Mouse (Mus musculus): Measurements from ENCODE around the gene Olfr1186. TPM values are rescaled to one million over a fixed set of nuclear protein-coding genes. Genes with fewer than 3 reads are reported as not detected.
"Not testable (repeated sequence)": the region's sequence is repeated elsewhere in the genome, so short reads cannot be mapped to it uniquely, and the experiment has no call there.

Olfr1186 gene
- not detected in 2 replicates for polyA plus RNA-seq (2015; fragmentation: Nextera tagmentation; extraction: Ambion mirVana)

- H3K9me3 ChIP-seq (replicated peaks; ENCODE audit: control insufficient read depth, low read length) = no peaks in the 10 kb centered on the region
- H3K27ac ChIP-seq (ENCODE audit: low read length) = no peak within 1 kb of the TSS
- H3K4me3 ChIP-seq (ENCODE audit: low read depth, low read length) = no peak within 1 kb of the TSS
- 52% methylated on average over 2 of the region's 2 CpGs for WGBS (ENCODE audit: insufficient replicate concordance)
- no peaks in the 10 kb centered on the region for H3K4me1 ChIP-seq (ENCODE audit: control insufficient read depth, low read depth, low read length)
- no peaks in the 10 kb centered on the region for H3K36me3 ChIP-seq (ENCODE audit: control insufficient read depth, insufficient read depth)
- H3K27me3 ChIP-seq (ENCODE audit: control insufficient read depth, insufficient read depth, low read depth, low read length) = no peaks in the 10 kb centered on the region
- no peak within 1 kb of the TSS for H3K4me2 ChIP-seq (ENCODE audit: low read depth, low read length)
- no peak for ATAC-seq (ENCODE audit: low read depth)
- no peak within 1 kb of the TSS for H3K9ac ChIP-seq (ENCODE audit: low read depth, low read length)
Measured at GRCm38 (mm10) chr2:88518251-88518650, at the start of gene Olfr1186. Olfr1186 (plus strand) TSS chr2:88518551.

- Histone ChIP-seq H3K27ac (ENCODE audit: low read length) (no peak within 1 kb of the TSS), H3K9ac (ENCODE audit: low read depth, low read length) (no peak within 1 kb of the TSS), H3K36me3 (ENCODE audit: control insufficient read depth, insufficient read depth) (no peaks in the 10 kb centered on the region), H3K4me2 (ENCODE audit: low read depth, low read length) (no peak within 1 kb of the TSS), H3K4me3 (ENCODE audit: low read depth, low read length) (no peak within 1 kb of the TSS), H3K4me1 (ENCODE audit: control insufficient read depth, low read depth, low read length) (no peaks in the 10 kb centered on the region), H3K27me3 (ENCODE audit: control insufficient read depth, insufficient read depth, low read depth, low read length) (no peaks in the 10 kb centered on the region), H3K9me3 (replicated peaks; ENCODE audit: control insufficient read depth, low read length) (no peaks in the 10 kb centered on the region)
- no peak for ATAC-seq (ENCODE audit: low read depth)
- 61% methylated on average over 2 of the region's 2 CpGs for WGBS (ENCODE audit: insufficient replicate concordance)
Measured at GRCm38 (mm10) chr2:88483298-88483697, 35.1 kb upstream of the Olfr1186 start, which contains the start of gene Olfr1184. Olfr1184 (plus strand) TSS chr2:88483598.

- Histone ChIP-seq H3K4me3 (ENCODE audit: low read depth, low read length) (no peak within 1 kb of the TSS), H3K36me3 (ENCODE audit: control insufficient read depth, insufficient read depth) (no peaks in the 10 kb centered on the region), H3K9me3 (replicated peaks; ENCODE audit: control insufficient read depth, low read length) (no peaks in the 10 kb centered on the region; the same call in 1 of the 2 replicates), H3K9ac (ENCODE audit: low read depth, low read length) (no peak within 1 kb of the TSS), H3K27ac (ENCODE audit: low read length) (no peak within 1 kb of the TSS), H3K4me2 (ENCODE audit: low read depth, low read length) (no peak within 1 kb of the TSS), H3K27me3 (ENCODE audit: control insufficient read depth, insufficient read depth, low read depth, low read length) (no peaks in the 10 kb centered on the region), H3K4me1 (ENCODE audit: control insufficient read depth, low read depth, low read length) (no peaks in the 10 kb centered on the region)
- 49% methylated on average over 2 of the region's 2 CpGs for WGBS (ENCODE audit: insufficient replicate concordance)
- ATAC-seq (ENCODE audit: low read depth) = no peak
Measured at GRCm38 (mm10) chr2:88493020-88493419, 25.3 kb upstream of the Olfr1186 start, which contains the start of gene Olfr1185-ps1. Olfr1185-ps1 (plus strand) TSS chr2:88493320.

GRCm38 (mm10) chr2:88525720-88526119 is 7.4 kb downstream of the Olfr1186 start:
- Histone ChIP-seq H3K9me3 (replicated peaks; ENCODE audit: control insufficient read depth, low read length) (no peaks in the 10 kb centered on the region), H3K27me3 (ENCODE audit: control insufficient read depth, insufficient read depth, low read depth, low read length) (no peaks in the 10 kb centered on the region), H3K4me2 (ENCODE audit: low read depth, low read length) (no peak overlapping the region), H3K36me3 (ENCODE audit: control insufficient read depth, insufficient read depth) (no peaks in the 10 kb centered on the region), H3K27ac (ENCODE audit: low read length) (no peak overlapping the region), H3K4me1 (ENCODE audit: control insufficient read depth, low read depth, low read length) (no peaks in the 10 kb centered on the region), H3K4me3 (ENCODE audit: low read depth, low read length) (no peak overlapping the region), H3K9ac (ENCODE audit: low read depth, low read length) (no peak overlapping the region)
- ATAC-seq (ENCODE audit: low read depth) = no peak
- 48% methylated on average over 3 of the region's 3 CpGs for WGBS (ENCODE audit: insufficient replicate concordance)

- no peak within 1 kb of the TSS for H3K4me3 ChIP-seq (ENCODE audit: low read depth, low read length)
- H3K36me3 ChIP-seq (ENCODE audit: control insufficient read depth, insufficient read depth) = no peaks in the 10 kb centered on the region
- H3K27ac ChIP-seq (ENCODE audit: low read length) = no peak within 1 kb of the TSS
- no peaks in the 10 kb centered on the region for H3K4me1 ChIP-seq (ENCODE audit: control insufficient read depth, low read depth, low read length)
- no peak within 1 kb of the TSS for H3K4me2 ChIP-seq (ENCODE audit: low read depth, low read length)
- no peaks in the 10 kb centered on the region for H3K27me3 ChIP-seq (ENCODE audit: control insufficient read depth, insufficient read depth, low read depth, low read length)
- H3K9ac ChIP-seq (ENCODE audit: low read depth, low read length) = no peak within 1 kb of the TSS
- ATAC-seq (ENCODE audit: low read depth) = no peak
- H3K9me3 ChIP-seq (replicated peaks; ENCODE audit: control insufficient read depth, low read length) = no peaks in the 10 kb centered on the region
- 52% methylated on average over 2 of the region's 2 CpGs for WGBS (ENCODE audit: insufficient replicate concordance)
Measured at GRCm38 (mm10) chr2:88556635-88557034, 38.3 kb downstream of the Olfr1186 start, which contains the start of gene Olfr1188. Olfr1188 (plus strand) TSS chr2:88556935.

- not testable (repeated sequence) for H3K4me1 ChIP-seq (ENCODE audit: control insufficient read depth, low read depth, low read length); H3K27me3 ChIP-seq (ENCODE audit: control insufficient read depth, insufficient read depth, low read depth, low read length); H3K36me3 ChIP-seq (ENCODE audit: control insufficient read depth, insufficient read depth); H3K9ac ChIP-seq (ENCODE audit: low read depth, low read length); H3K9me3 ChIP-seq (replicated peaks; ENCODE audit: control insufficient read depth, low read length); H3K4me3 ChIP-seq (ENCODE audit: low read depth, low read length); H3K27ac ChIP-seq (ENCODE audit: low read length); ATAC-seq (ENCODE audit: low read depth); H3K4me2 ChIP-seq (ENCODE audit: low read depth, low read length)
- WGBS (ENCODE audit: insufficient replicate concordance) = 68% methylated on average over 12 of the region's 12 CpGs
Measured at GRCm38 (mm10) chr2:88572696-88573095, 54.3 kb downstream of the Olfr1186 start.

Other genes with a start within 250 kb of the Olfr1186 start
- gene Olfr1173, start 238.7 kb upstream of the Olfr1186 start, polyA plus RNA-seq (2015; fragmentation: Nextera tagmentation; extraction: Ambion mirVana) = not detected in 2 replicates
- not detected in 2 replicates for gene Olfr1174-ps, start 203.4 kb upstream of the Olfr1186 start, polyA plus RNA-seq (2015; fragmentation: Nextera tagmentation; extraction: Ambion mirVana)
- not detected in 2 replicates for gene Olfr1175-ps, start 191.3 kb upstream of the Olfr1186 start, polyA plus RNA-seq (2015; fragmentation: Nextera tagmentation; extraction: Ambion mirVana)
- gene Olfr1176, start 181.8 kb upstream of the Olfr1186 start, polyA plus RNA-seq (2015; fragmentation: Nextera tagmentation; extraction: Ambion mirVana) = not detected in 2 replicates
- gene Olfr1177-ps, start 172.1 kb upstream of the Olfr1186 start, polyA plus RNA-seq (2015; fragmentation: Nextera tagmentation; extraction: Ambion mirVana) = not detected in 2 replicates
- not detected in 2 replicates for gene Olfr1178, start 131.5 kb upstream of the Olfr1186 start, polyA plus RNA-seq (2015; fragmentation: Nextera tagmentation; extraction: Ambion mirVana)
- not detected in 2 replicates for gene Olfr1179, start 112.1 kb upstream of the Olfr1186 start, polyA plus RNA-seq (2015; fragmentation: Nextera tagmentation; extraction: Ambion mirVana)
- not detected in 2 replicates for gene Olfr1180, start 99.4 kb upstream of the Olfr1186 start, polyA plus RNA-seq (2015; fragmentation: Nextera tagmentation; extraction: Ambion mirVana)
- not detected in 2 replicates for gene Olfr1181, start 92.4 kb upstream of the Olfr1186 start, polyA plus RNA-seq (2015; fragmentation: Nextera tagmentation; extraction: Ambion mirVana)
- gene Gm13757, start 69.4 kb upstream of the Olfr1186 start, polyA plus RNA-seq (2015; fragmentation: Nextera tagmentation; extraction: Ambion mirVana) = not detected in 2 replicates
- not detected in 2 replicates for gene Olfr1183, start 63.7 kb upstream of the Olfr1186 start, polyA plus RNA-seq (2015; fragmentation: Nextera tagmentation; extraction: Ambion mirVana)
- not detected in 2 replicates for gene Olfr1184, start 35.0 kb upstream of the Olfr1186 start, polyA plus RNA-seq (2015; fragmentation: Nextera tagmentation; extraction: Ambion mirVana)
- gene Olfr1185-ps1, start 25.2 kb upstream of the Olfr1186 start, polyA plus RNA-seq (2015; fragmentation: Nextera tagmentation; extraction: Ambion mirVana) = not detected in 2 replicates
- gene Olfr1188, start 38.4 kb downstream of the Olfr1186 start, polyA plus RNA-seq (2015; fragmentation: Nextera tagmentation; extraction: Ambion mirVana) = not detected in 2 replicates
- not detected in 2 replicates for gene Olfr1189, start 67.9 kb downstream of the Olfr1186 start, polyA plus RNA-seq (2015; fragmentation: Nextera tagmentation; extraction: Ambion mirVana)
- gene Olfr1191-ps1, start 122.0 kb downstream of the Olfr1186 start, polyA plus RNA-seq (2015; fragmentation: Nextera tagmentation; extraction: Ambion mirVana) = not detected in 2 replicates
- gene Olfr1192-ps1, start 130.0 kb downstream of the Olfr1186 start, polyA plus RNA-seq (2015; fragmentation: Nextera tagmentation; extraction: Ambion mirVana) = not detected in 2 replicates
- gene Olfr1193, start 157.1 kb downstream of the Olfr1186 start, polyA plus RNA-seq (2015; fragmentation: Nextera tagmentation; extraction: Ambion mirVana) = not detected in 2 replicates
- not detected in 2 replicates for gene Olfr1195, start 170.6 kb downstream of the Olfr1186 start, polyA plus RNA-seq (2015; fragmentation: Nextera tagmentation; extraction: Ambion mirVana)
- not detected in 2 replicates for gene Olfr1196, start 186.0 kb downstream of the Olfr1186 start, polyA plus RNA-seq (2015; fragmentation: Nextera tagmentation; extraction: Ambion mirVana)
- not detected in 2 replicates for gene Olfr1197, start 213.8 kb downstream of the Olfr1186 start, polyA plus RNA-seq (2015; fragmentation: Nextera tagmentation; extraction: Ambion mirVana)
- not detected in 2 replicates for gene Olfr1198, start 232.8 kb downstream of the Olfr1186 start, polyA plus RNA-seq (2015; fragmentation: Nextera tagmentation; extraction: Ambion mirVana)
- gene Olfr1199, start 241.9 kb downstream of the Olfr1186 start, polyA plus RNA-seq (2015; fragmentation: Nextera tagmentation; extraction: Ambion mirVana) = not detected in 2 replicates